Mouse (Mus musculus): ENCODE data around the gene 1700013G24Rik.

Gene 1700013G24Rik

GRCm38 (mm10) chr4:137476065-137476760 lies 23.1 kb downstream of the 1700013G24Rik start:
- peak; percentile 71 for DNase-seq (ENCODE audit: low read depth, low spot score)

- no peak for DNase-seq (ENCODE audit: low read depth, low spot score)
Measured at GRCm38 (mm10) chr4:137476761-137477237, 23.7 kb downstream of the 1700013G24Rik start.

GRCm38 (mm10) chr4:137477611-137478010 lies 24.5 kb downstream of the 1700013G24Rik start:
- peak; percentile 51 for DNase-seq (ENCODE audit: low read depth, low spot score)

- DNase-seq (ENCODE audit: low read depth, low spot score): peak; percentile 72
Measured at GRCm38 (mm10) chr4:137478306-137478705, 25.2 kb downstream of the 1700013G24Rik start.

GRCm38 (mm10) chr4:137479757-137480156 lies 26.7 kb downstream of the 1700013G24Rik start:
- DNase-seq (ENCODE audit: low read depth, low spot score): peak; percentile 95

GRCm38 (mm10) chr4:137480191-137480992 lies 27.3 kb downstream of the 1700013G24Rik start:
- peak; percentile 87 for DNase-seq (ENCODE audit: low read depth, low spot score)

- DNase-seq (ENCODE audit: low read depth, low spot score): no peak
Measured at GRCm38 (mm10) chr4:137480993-137481340, 27.9 kb downstream of the 1700013G24Rik start.

- DNase-seq (ENCODE audit: low read depth, low spot score): no peak
Measured at GRCm38 (mm10) chr4:137481381-137482030, 28.4 kb downstream of the 1700013G24Rik start.

- DNase-seq (ENCODE audit: low read depth, low spot score): no peak
Measured at GRCm38 (mm10) chr4:137483871-137484270, 30.8 kb downstream of the 1700013G24Rik start.

- no peak for DNase-seq (ENCODE audit: low read depth, low spot score)
Measured at GRCm38 (mm10) chr4:137484586-137484985, 31.5 kb downstream of the 1700013G24Rik start.

- no peak for DNase-seq (ENCODE audit: low read depth, low spot score)
Measured at GRCm38 (mm10) chr4:137485258-137485960, 32.3 kb downstream of the 1700013G24Rik start.

GRCm38 (mm10) chr4:137486081-137487014 lies 33.3 kb downstream of the 1700013G24Rik start:
- DNase-seq (ENCODE audit: low read depth, low spot score): no peak

- no peak for DNase-seq (ENCODE audit: low read depth, low spot score)
Measured at GRCm38 (mm10) chr4:137487286-137488000, 34.4 kb downstream of the 1700013G24Rik start.

GRCm38 (mm10) chr4:137488038-137488437 lies 35.0 kb downstream of the 1700013G24Rik start:
- no peak for DNase-seq (ENCODE audit: low read depth, low spot score)

- peak; percentile 80 for DNase-seq (ENCODE audit: low read depth, low spot score)
Measured at GRCm38 (mm10) chr4:137488571-137489303, 35.7 kb downstream of the 1700013G24Rik start.

GRCm38 (mm10) chr4:137489996-137490395 lies 36.9 kb downstream of the 1700013G24Rik start:
- no peak for DNase-seq (ENCODE audit: low read depth, low spot score)

GRCm38 (mm10) chr4:137492563-137492962 lies 39.5 kb downstream of the 1700013G24Rik start:
- peak; percentile 64 for DNase-seq (ENCODE audit: low read depth, low spot score)

GRCm38 (mm10) chr4:137493187-137493586 lies 40.1 kb downstream of the 1700013G24Rik start:
- peak; percentile 83 for DNase-seq (ENCODE audit: low read depth, low spot score)
